Mouse (Mus musculus) midbrain, embryonic 14.5 days (tissue): ENCODE measurements at regions not wholly inside any gene's neighbourhood (a gene's known extent, or its start where the extent isn't known, plus 50 kb on each side); places are given as distances from the start of the nearest gene placed in this dataset.

Experiments used
- ATAC-seq: fragments of 200-750 bp; cut with Nextera tagmentation; 2 replicates; pipeline ENCODE4 v1.8.0; 2017; ENCODE audit warnings: moderate number of reproducible peaks, moderate library complexity; ENCODE audit not compliant: low FRiP score, low TSS enrichment
- DNase-seq: peaks from one replicate; pipeline ENCODE4 v3.0.0-alpha.2; 2015
- H3K27ac ChIP-seq: fragments of 300-500 bp; sonication (generic); replicated peaks from 2 replicates; pipeline ENCODE4 v1.5.1; 2014; ENCODE audit warnings: mild to moderate bottlenecking, low read depth, low read length, moderate library complexity
- H3K27me3 ChIP-seq: fragments of 300-500 bp; sonication (generic); 2 replicates; pipeline ENCODE4 v1.6.1; 2014; ENCODE audit warnings: low read length, control low read depth, mixed read lengths; ENCODE audit not compliant: control insufficient read depth, insufficient read depth
- H3K36me3 ChIP-seq: fragments of 300-500 bp; sonication (generic); 2 replicates; pipeline ENCODE4 v1.6.1; 2014; ENCODE audit warnings: low read length, control low read depth; ENCODE audit not compliant: control insufficient read depth, insufficient read depth
- H3K4me1 ChIP-seq: fragments of 300-500 bp; sonication (generic); 2 replicates; pipeline ENCODE4 v1.6.1; 2014; ENCODE audit warnings: mild to moderate bottlenecking, antibody characterized with exemption, low read length, control low read depth; ENCODE audit not compliant: control insufficient read depth, insufficient read depth
- H3K4me2 ChIP-seq: fragments of 300-500 bp; sonication (generic); 2 replicates; pipeline ENCODE4 v1.6.1; 2014; ENCODE audit warnings: mild to moderate bottlenecking, low read length, moderate library complexity
- H3K4me3 ChIP-seq: fragments of 300-500 bp; sonication (generic); replicated peaks from 2 replicates; pipeline ENCODE4 v1.5.1; 2014; ENCODE audit warnings: low read depth, low read length
- H3K9ac ChIP-seq: fragments of 300-500 bp; sonication (generic); replicated peaks from 2 replicates; pipeline ENCODE4 v1.6.1; 2014; ENCODE audit warnings: mild to moderate bottlenecking, low read length, moderate library complexity
- H3K9me3 ChIP-seq: fragments of 300-500 bp; sonication (generic); 2 replicates; pipeline ENCODE4 v1.6.1; 2016; ENCODE audit warnings: low read length, control low read depth, mixed read lengths; ENCODE audit not compliant: control insufficient read depth
- WGBS: fragments of 180-500 bp; shearing (Covaris S2); extraction: QIAGEN DNeasy Blood & Tissue Kit; methylation state at CpG from one replicate; pipeline ENCODE4 v1.1.7; 2014; 5-methylcytosine and 5-hydroxymethylcytosine counted together

- H3K4me3 ChIP-seq, result no peak overlapping the region
- no peak for DNase-seq
- no peaks in the 10 kb centered on the region for H3K27me3 ChIP-seq
- no peak overlapping the region for H3K4me2 ChIP-seq
- H3K9ac ChIP-seq, result no peak overlapping the region
- no peak for ATAC-seq
- WGBS, result 31% methylated on average over 1 of the region's 1 CpGs
- no peaks in the 10 kb centered on the region for H3K36me3 ChIP-seq
- H3K4me1 ChIP-seq, result peaks cover 3% of the 10 kb centered on the region; the same call in 1 of the 2 replicates
- H3K27ac ChIP-seq, result no peak overlapping the region
- H3K9me3 ChIP-seq, result no peaks in the 10 kb centered on the region
Observed at GRCm38 (mm10) chr12:12846716-12847115, 95.0 kb downstream of the Mycn start.

- no peaks in the 10 kb centered on the region for H3K27me3 ChIP-seq
- peak; percentile 45 for DNase-seq
- peaks cover 13% of the 10 kb centered on the region for H3K4me1 ChIP-seq
- H3K27ac ChIP-seq, result no peak overlapping the region
- H3K4me3 ChIP-seq, result no peak overlapping the region
- no peak overlapping the region for H3K4me2 ChIP-seq
- no peaks in the 10 kb centered on the region for H3K9me3 ChIP-seq
- ATAC-seq, result no peak
- 22% methylated on average over 17 of the region's 17 CpGs for WGBS
- no peak overlapping the region for H3K9ac ChIP-seq
- H3K36me3 ChIP-seq, result no peaks in the 10 kb centered on the region
Observed at GRCm38 (mm10) chr12:12842247-12842957, 99.3 kb downstream of the Mycn start.

GRCm38 (mm10) chr12:12841385-12842238 is 100.1 kb downstream of the Mycn start:
- Histone ChIP-seq H3K4me2 (no peak overlapping the region), H3K36me3 (no peaks in the 10 kb centered on the region), H3K4me3 (no peak overlapping the region), H3K27me3 (no peaks in the 10 kb centered on the region), H3K9ac (no peak overlapping the region), H3K27ac (no peak overlapping the region), H3K9me3 (no peaks in the 10 kb centered on the region), H3K4me1 (peaks cover 13% of the 10 kb centered on the region)
- no peak for DNase-seq
- no peak for ATAC-seq
- 80% methylated on average over 5 of the region's 5 CpGs for WGBS

DNA sequence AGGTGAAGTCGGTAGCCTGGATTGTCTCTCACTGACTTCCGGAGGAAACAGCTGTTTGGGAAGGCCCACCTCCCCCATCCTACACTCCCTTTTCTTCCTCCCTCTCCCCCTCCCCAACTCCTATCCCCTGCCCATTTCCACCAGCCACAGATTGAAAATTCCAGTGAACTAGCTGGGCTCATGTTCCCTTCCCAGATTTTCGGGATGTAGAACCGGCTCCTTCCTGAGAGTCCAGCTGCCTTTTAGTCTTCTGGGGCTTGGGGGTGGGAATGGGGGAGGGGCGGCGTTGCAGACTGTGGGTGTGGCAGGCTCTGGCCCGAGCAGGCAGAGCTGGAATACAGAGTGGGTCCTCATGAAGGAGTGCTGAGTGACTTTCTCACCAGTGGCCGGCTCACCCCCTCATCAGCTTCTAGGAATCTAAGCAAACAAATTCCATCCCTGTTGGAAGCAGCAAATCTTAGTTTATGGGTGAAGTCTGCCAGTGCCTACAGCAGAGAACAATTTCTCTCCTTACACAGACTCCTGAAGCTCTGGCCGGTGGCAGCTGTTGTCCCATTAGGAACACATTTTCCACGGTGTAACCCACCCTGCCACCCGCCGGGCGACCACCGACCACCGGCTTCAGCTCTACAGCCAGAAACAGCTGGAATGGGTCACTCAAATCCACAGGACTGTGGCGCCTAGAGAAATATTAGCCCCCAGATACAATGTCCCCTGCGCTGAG is 100.9 kb downstream of the Mycn start:
- DNase-seq, result peak; percentile 20
- no peak; the same call in 1 of the 2 replicates for ATAC-seq

DNA sequence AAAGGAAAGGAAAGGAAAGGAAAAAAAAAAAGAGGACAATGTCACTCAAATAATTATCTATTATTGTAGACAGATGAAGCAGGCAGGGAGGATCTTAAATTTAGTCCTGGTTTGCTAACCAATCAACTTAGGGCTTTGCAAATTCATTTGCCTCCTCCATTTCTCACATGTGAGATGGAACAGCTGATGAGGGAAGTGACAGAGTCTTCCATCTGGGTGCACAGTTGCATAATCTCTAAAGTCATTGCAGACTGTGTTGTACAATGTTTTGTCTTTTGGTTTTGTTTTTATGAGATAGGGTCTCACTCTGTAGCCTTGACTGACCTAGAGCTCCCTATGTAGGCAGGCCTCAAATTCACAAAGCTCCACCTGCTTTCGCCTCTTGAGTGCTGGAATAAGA is 103.9 kb downstream of the Mycn start:
- no peak overlapping the region for H3K4me2 ChIP-seq
- 97% methylated on average over 1 of the region's 1 CpGs for WGBS
- ATAC-seq, result no peak
- H3K27me3 ChIP-seq, result no peaks in the 10 kb centered on the region
- no peaks in the 10 kb centered on the region for H3K36me3 ChIP-seq
- no peak overlapping the region for H3K9ac ChIP-seq
- no peaks in the 10 kb centered on the region for H3K9me3 ChIP-seq
- peaks cover 13% of the 10 kb centered on the region for H3K4me1 ChIP-seq
- no peak for DNase-seq
- no peak overlapping the region for H3K27ac ChIP-seq
- no peak overlapping the region for H3K4me3 ChIP-seq

More for the DNA sequence above, 100.9 kb downstream of the Mycn start:
- Histone ChIP-seq H3K9me3 (no peaks in the 10 kb centered on the region), H3K4me1 (peaks cover 13% of the 10 kb centered on the region), H3K36me3 (no peaks in the 10 kb centered on the region), H3K27ac (no peak overlapping the region), H3K9ac (no peak overlapping the region), H3K4me3 (no peak overlapping the region), H3K4me2 (peak overlapping the region; percentile 29; the same call in 1 of the 2 replicates), H3K27me3 (no peaks in the 10 kb centered on the region)
- 25% methylated on average over 17 of the region's 17 CpGs for WGBS

GRCm38 (mm10) chr12:12827821-12828641 is 113.7 kb downstream of the Mycn start:
- H3K4me3 ChIP-seq, result no peak overlapping the region
- 26% methylated on average over 13 of the region's 13 CpGs for WGBS
- H3K9ac ChIP-seq, result no peak overlapping the region; the same call in 1 of the 2 replicates
- peak; percentile 58 for DNase-seq
- H3K9me3 ChIP-seq, result no peaks in the 10 kb centered on the region
- peaks cover 17% of the 10 kb centered on the region for H3K4me1 ChIP-seq
- ATAC-seq, result peak; percentile 59; the same call in 1 of the 2 replicates
- no peak overlapping the region for H3K4me2 ChIP-seq
- H3K27me3 ChIP-seq, result no peaks in the 10 kb centered on the region
- H3K36me3 ChIP-seq, result no peaks in the 10 kb centered on the region
- peak overlapping the region; percentile 70 for H3K27ac ChIP-seq

- Histone ChIP-seq H3K27me3 (no peaks in the 10 kb centered on the region), H3K9me3 (no peaks in the 10 kb centered on the region), H3K36me3 (no peaks in the 10 kb centered on the region), H3K4me2 (no peak overlapping the region), H3K27ac (peak overlapping the region; percentile 70; the same call in 1 of the 2 replicates), H3K4me1 (peaks cover 17% of the 10 kb centered on the region), H3K4me3 (no peak overlapping the region), H3K9ac (no peak overlapping the region)
- peak; percentile 31 for DNase-seq
- ATAC-seq, result peak; percentile 15; the same call in 1 of the 2 replicates
- WGBS, result 47% methylated on average over 9 of the region's 9 CpGs
Observed at GRCm38 (mm10) chr12:12827379-12827778, 114.3 kb downstream of the Mycn start.

- no peak overlapping the region for H3K4me2 ChIP-seq
- no peak overlapping the region for H3K9ac ChIP-seq
- H3K27me3 ChIP-seq, result no peaks in the 10 kb centered on the region
- ATAC-seq (no peak), DNase-seq (no peak)
- no peak overlapping the region for H3K4me3 ChIP-seq
- no peaks in the 10 kb centered on the region for H3K36me3 ChIP-seq
- no peak overlapping the region for H3K27ac ChIP-seq
- H3K4me1 ChIP-seq, result peaks cover 17% of the 10 kb centered on the region
- 76% methylated on average over 3 of the region's 3 CpGs for WGBS
- H3K9me3 ChIP-seq, result no peaks in the 10 kb centered on the region
Observed at GRCm38 (mm10) chr12:12826431-12826830, 115.3 kb downstream of the Mycn start.
